Mouse (Mus musculus): ENCODE data around the gene Cep170b.

Gene Cep170b

GRCm38 (mm10) chr12:112737081-112737480 is 16.8 kb downstream of the Cep170b start:
- DNase-seq (ENCODE audit: low spot score in 2 of 2), result no peak

GRCm38 (mm10) chr12:112737761-112738160 is 17.5 kb downstream of the Cep170b start:
- peak in 1 of 2 experiments; percentile 59 for DNase-seq (ENCODE audit: low spot score in 2 of 2)

GRCm38 (mm10) chr12:112738281-112739022 is 18.2 kb downstream of the Cep170b start:
- no peak for DNase-seq (ENCODE audit: low spot score in 2 of 2)

- no peak for DNase-seq (ENCODE audit: low spot score in 2 of 2)
These were observed 18.8 kb downstream of the Cep170b start for GRCm38 (mm10) chr12:112739023-112739568.

- DNase-seq (ENCODE audit: low spot score in 2 of 2), result no peak
These were observed 22.5 kb downstream of the Cep170b start for GRCm38 (mm10) chr12:112742768-112743167.

GRCm38 (mm10) chr12:112743168-112743975 is 23.1 kb downstream of the Cep170b start:
- DNase-seq (ENCODE audit: low spot score in 2 of 2), result peak; percentile 79 to 90

GRCm38 (mm10) chr12:112744211-112744610 is 24.0 kb downstream of the Cep170b start:
- no peak for DNase-seq (ENCODE audit: low spot score in 2 of 2)

- no peak for DNase-seq (ENCODE audit: low spot score in 2 of 2)
These were observed 24.8 kb downstream of the Cep170b start for GRCm38 (mm10) chr12:112744891-112745580.

- no peak for DNase-seq (ENCODE audit: low spot score in 2 of 2)
These were observed 25.5 kb downstream of the Cep170b start for GRCm38 (mm10) chr12:112745716-112746115.

GRCm38 (mm10) chr12:112746461-112746807 is 26.2 kb downstream of the Cep170b start:
- DNase-seq (ENCODE audit: low spot score in 2 of 2), result no peak

- DNase-seq (ENCODE audit: low spot score in 2 of 2), result no peak
These were observed 26.8 kb downstream of the Cep170b start for GRCm38 (mm10) chr12:112746808-112747605.

GRCm38 (mm10) chr12:112747606-112747970 is 27.3 kb downstream of the Cep170b start:
- DNase-seq (ENCODE audit: low spot score in 2 of 2), result no peak

- DNase-seq (ENCODE audit: low spot score in 2 of 2), result no peak
These were observed 30.7 kb downstream of the Cep170b start for GRCm38 (mm10) chr12:112750976-112751375.

- no peak for DNase-seq (ENCODE audit: low spot score in 2 of 2)
These were observed 32.1 kb downstream of the Cep170b start for GRCm38 (mm10) chr12:112752399-112752798.

- no peak for DNase-seq (ENCODE audit: low spot score in 2 of 2)
These were observed 35.6 kb downstream of the Cep170b start for GRCm38 (mm10) chr12:112755900-112756299.

- DNase-seq (ENCODE audit: low spot score in 2 of 2), result no peak
These were observed 37.6 kb downstream of the Cep170b start for GRCm38 (mm10) chr12:112757896-112758295.

GRCm38 (mm10) chr12:112759471-112759870 is 39.2 kb downstream of the Cep170b start:
- peak in 1 of 2 experiments; percentile 0 for DNase-seq (ENCODE audit: low spot score in 2 of 2)

GRCm38 (mm10) chr12:112760154-112760926 is 40.1 kb downstream of the Cep170b start, which contains the start of gene Pld4:
Gene Pld4 (plus strand): TSS chr12:112760655.
- DNase-seq (ENCODE audit: low spot score in 2 of 2), result peak in 1 of 2 experiments; percentile 13

- DNase-seq (ENCODE audit: low spot score in 2 of 2), result peak in 1 of 2 experiments; percentile 1
These were observed 41.2 kb downstream of the Cep170b start for GRCm38 (mm10) chr12:112761411-112761810.

GRCm38 (mm10) chr12:112762018-112762417 is 41.8 kb downstream of the Cep170b start:
- no peak for DNase-seq (ENCODE audit: low spot score in 2 of 2)

Data from left cerebral cortex, adult 9 months (tissue).